Mouse (Mus musculus) 416B (cell line): Measurements from ENCODE around the gene Apol7c.
"Not testable (repeated sequence)": the region's sequence is repeated elsewhere in the genome, so short reads cannot be mapped to it uniquely, and the experiment has no call there.

Experiments used
- DNase-seq: peaks from one replicate; pipeline ENCODE4 v3.0.0; 2011; ENCODE audit warnings: low read depth

Gene Apol7c

DNA sequence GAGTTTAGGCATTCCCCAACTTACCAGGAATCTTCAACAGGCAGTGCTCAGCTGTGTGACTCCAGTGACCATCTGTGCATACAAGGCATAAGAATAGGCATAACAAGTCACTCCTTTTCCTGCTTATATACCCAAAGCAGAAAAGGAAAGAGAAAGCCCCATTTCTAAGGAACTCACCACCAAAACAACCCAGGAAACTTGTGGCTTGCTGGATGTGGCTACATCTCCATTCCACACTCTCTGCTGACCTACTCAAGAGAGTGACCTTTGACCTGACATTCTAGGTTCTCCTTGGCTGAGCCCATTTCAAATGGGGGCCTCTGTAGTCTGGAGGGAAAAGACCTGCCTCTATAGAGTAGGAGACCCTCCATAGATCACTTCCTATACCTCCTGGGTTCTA lies at the start of gene Apol7c:
Gene Apol7c, minus strand, starts transcription at position 101 of the 400 bp plus-strand sequence.
- no peak for DNase-seq

GRCm38 (mm10) chr15:77581681-77582080 lies 48.6 kb upstream of the Apol7c start:
- DNase-seq, result no peak

DNA sequence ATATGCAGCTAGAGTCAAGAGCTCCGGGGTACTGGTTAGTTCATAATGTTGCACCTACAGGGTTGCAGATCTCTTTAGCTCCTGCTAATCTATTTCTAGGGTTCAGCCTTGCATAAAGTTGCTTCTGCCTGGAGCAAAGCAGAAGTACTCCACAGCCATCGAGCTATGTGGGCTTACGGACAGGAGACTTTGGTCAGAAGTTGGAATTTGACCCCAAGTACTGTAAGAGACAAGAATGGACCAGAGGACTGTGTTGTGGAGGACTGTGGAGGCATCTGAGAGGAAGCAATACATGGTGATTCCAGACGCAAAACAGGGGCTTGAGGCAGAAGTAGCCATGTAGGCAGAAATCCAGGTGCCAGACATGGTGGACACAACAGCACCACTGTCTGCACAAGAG lies 46.2 kb upstream of the Apol7c start:
- DNase-seq, result no peak

DNA sequence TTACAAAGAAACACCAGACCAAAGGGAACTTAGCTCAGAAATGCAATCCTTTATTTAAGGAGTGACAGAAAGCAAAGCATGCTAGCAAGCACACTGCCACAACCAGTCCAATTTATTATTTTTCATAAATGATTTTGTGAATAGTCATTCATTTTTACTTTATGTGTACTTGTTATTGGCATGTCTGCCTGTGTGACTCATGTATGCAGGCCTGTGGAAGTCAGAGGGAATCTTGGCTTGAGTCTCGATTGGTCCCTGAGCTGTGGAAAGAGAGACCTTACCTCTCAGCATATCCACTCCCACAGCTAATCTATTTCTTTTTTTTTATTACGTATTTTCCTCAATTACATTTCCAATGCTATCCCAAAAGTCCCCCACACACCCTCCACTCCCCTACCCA lies 45.7 kb upstream of the Apol7c start:
- DNase-seq, result no peak

GRCm38 (mm10) chr15:77563219-77563618 lies 30.1 kb upstream of the Apol7c start:
- DNase-seq, result peak; percentile 1

GRCm38 (mm10) chr15:77561792-77562191 lies 28.7 kb upstream of the Apol7c start, which contains the start of gene 1700025B11Rik:
Gene 1700025B11Rik, minus strand, starts transcription at chr15:77561892.
- DNase-seq, result no peak

GRCm38 (mm10) chr15:77539221-77539620 lies 6.1 kb upstream of the Apol7c start:
- not testable (repeated sequence) for DNase-seq

- DNase-seq, result peak; percentile 45
Measured at GRCm38 (mm10) chr15:77523186-77523843, 9.8 kb downstream of the Apol7c start.

GRCm38 (mm10) chr15:77520596-77520995 lies 12.5 kb downstream of the Apol7c start:
- DNase-seq, result not testable (repeated sequence)

DNA sequence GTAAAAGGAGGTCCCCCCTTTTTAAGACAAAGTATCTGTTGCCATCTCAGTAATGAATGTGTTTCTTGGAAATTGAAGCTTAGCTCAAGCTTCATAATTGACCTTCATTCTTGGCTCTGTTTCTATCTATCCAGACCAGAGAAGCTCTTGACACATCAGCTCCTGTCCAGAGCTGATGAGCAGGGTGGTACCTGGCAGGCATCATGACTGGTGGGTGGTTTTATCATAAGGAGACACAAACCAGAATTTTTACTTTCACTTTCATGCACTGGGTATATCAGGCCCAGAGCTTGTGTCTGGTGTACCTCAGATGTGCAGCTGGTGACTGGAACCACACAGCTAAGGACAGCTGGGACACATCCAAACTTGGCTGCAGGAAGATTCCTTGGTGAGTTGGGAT lies 25.1 kb downstream of the Apol7c start, which contains the start of gene Apol11a:
Gene Apol11a, plus strand, starts transcription at position 306 of the 400 bp plus-strand sequence.
- DNase-seq, result not testable (repeated sequence)

GRCm38 (mm10) chr15:77494694-77495093 lies 38.4 kb downstream of the Apol7c start:
- peak; percentile 3 for DNase-seq

- not testable (repeated sequence) for DNase-seq
Measured at GRCm38 (mm10) chr15:77493181-77493580, 39.9 kb downstream of the Apol7c start.

DNA sequence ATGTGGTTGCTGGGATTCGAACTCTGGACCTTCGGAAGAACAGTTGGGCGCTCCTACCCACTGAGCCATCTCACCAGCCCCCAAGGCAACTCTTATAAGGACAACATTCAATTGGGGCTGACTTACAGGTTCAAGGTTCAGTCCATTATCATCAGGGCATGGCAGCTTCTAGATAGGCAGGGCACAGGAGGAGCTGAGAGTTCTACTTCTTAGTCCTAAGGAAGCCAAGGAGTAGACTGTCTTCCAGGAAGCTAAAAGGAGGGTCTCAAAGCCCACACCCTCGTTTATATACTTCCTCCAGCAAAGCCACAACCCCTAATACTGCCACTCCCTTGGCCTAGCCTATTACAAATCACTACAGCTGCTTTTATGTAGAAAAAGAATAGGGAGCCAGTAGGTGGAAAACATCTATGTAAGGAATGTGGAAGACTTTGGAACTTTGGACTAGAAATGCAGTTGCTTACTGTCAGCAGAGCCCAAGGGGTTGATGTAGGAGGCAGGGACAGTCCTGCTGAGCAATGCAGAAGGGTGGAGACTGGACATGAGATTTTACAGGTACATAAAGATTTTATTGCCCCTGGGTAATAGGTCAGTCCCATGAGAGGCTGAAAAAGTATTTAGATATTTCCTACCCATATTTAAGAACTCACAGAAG lies 50.8 kb downstream of the Apol7c start:
- no peak for DNase-seq

DNA sequence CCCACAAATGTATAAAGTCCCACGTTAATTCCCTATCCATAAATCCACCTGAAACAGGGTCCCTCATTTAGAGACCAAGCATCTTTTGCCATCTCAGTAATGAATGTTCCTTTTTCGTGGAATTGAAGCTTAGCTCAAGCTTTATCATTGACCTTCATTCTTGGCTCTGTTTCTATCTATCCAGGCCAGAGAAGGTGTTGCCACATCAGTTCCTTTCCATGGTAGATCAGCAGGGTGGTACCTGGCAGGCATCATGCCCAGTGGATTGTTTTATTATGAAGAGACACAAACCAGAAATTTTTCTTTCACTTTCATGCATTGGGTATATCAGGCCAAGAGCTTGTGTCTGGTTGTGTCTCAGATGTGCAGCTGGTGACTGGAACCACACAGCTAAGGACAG lies 56.4 kb downstream of the Apol7c start, which contains the start of gene Apol10a:
Gene Apol10a, plus strand, starts transcription at position 355 of the 400 bp plus-strand sequence.
- DNase-seq, result not testable (repeated sequence)
